Mouse (Mus musculus): ENCODE data around the gene Slc12a9. TPM values are rescaled to one million over a fixed set of nuclear protein-coding genes. Genes with fewer than 3 reads are reported as not detected.
A peak's percentile ranks its signal among the peaks of the same experiment; 100 is the strongest.

Slc12a9 gene
- total and polyA plus RNA-seq, 2 experiments, result 4.7 to 20.3 TPM

GRCm38 (mm10) chr5:137295712-137296111 lies 37.7 kb downstream of the Slc12a9 start:
- H3K79me2 ChIP-seq (ENCODE audit: control insufficient read depth, insufficient read depth, low read length), result 0 out of 2 replicates have a peak, but pooled peaks cover 3% of the 10 kb centered on the region
- no peak overlapping the region for H3K9ac ChIP-seq (ENCODE audit: low read depth, low read length)
- H3K27me3 ChIP-seq (ENCODE audit: control insufficient read depth, insufficient read depth, low read length), result no peaks in the 10 kb centered on the region
- peaks cover 33% of the 10 kb centered on the region for H3K36me3 ChIP-seq (ENCODE audit: control insufficient read depth, insufficient read depth, low read length)
- 93% methylated on average over 15 of the region's 15 CpGs for WGBS
- DNase-seq (ENCODE audit: extremely low read depth, low read depth, low spot score), result no peak
- peaks cover 4% of the 10 kb centered on the region; the same call in 1 of the 2 replicates for H3K4me1 ChIP-seq (ENCODE audit: control insufficient read depth, insufficient read depth, low read length)
- H3K4me3 ChIP-seq (ENCODE audit: insufficient read depth, low read depth, low read length), result no peak overlapping the region
- no peak for TF ChIP-seq POLR2A (IDR thresholded peaks at IDR 0.05; ENCODE audit: extremely low read depth, insufficient read depth, low read length)
- no peak for TF ChIP-seq CTCF (IDR thresholded peaks at IDR 0.05; ENCODE audit: low read depth, low read length)
- H3K27ac ChIP-seq (replicated peaks; ENCODE audit: insufficient read depth, low read depth, low read length), result no peak overlapping the region

- H3K36me3 ChIP-seq (ENCODE audit: control insufficient read depth, insufficient read depth, low read length), result peaks cover 30% of the 10 kb centered on the region
- DNase-seq (ENCODE audit: extremely low read depth, low read depth, low spot score), result no peak
- H3K9ac ChIP-seq (ENCODE audit: low read depth, low read length), result no peak overlapping the region
- H3K4me1 ChIP-seq (ENCODE audit: control insufficient read depth, insufficient read depth, low read length), result peaks cover 4% of the 10 kb centered on the region; the same call in 1 of the 2 replicates
- H3K4me3 ChIP-seq (ENCODE audit: insufficient read depth, low read depth, low read length), result no peak overlapping the region
- 0 out of 2 replicates have a peak, but pooled peaks cover 2% of the 10 kb centered on the region for H3K79me2 ChIP-seq (ENCODE audit: control insufficient read depth, insufficient read depth, low read length)
- no peaks in the 10 kb centered on the region for H3K27me3 ChIP-seq (ENCODE audit: control insufficient read depth, insufficient read depth, low read length)
- H3K27ac ChIP-seq (replicated peaks; ENCODE audit: insufficient read depth, low read depth, low read length), result no peak overlapping the region
- TF ChIP-seq CTCF (IDR thresholded peaks at IDR 0.05; ENCODE audit: low read depth, low read length), result no peak
- no peak for TF ChIP-seq POLR2A (IDR thresholded peaks at IDR 0.05; ENCODE audit: extremely low read depth, insufficient read depth, low read length)
- WGBS, result 77% methylated on average over 9 of the region's 9 CpGs
Observed at GRCm38 (mm10) chr5:137295296-137295695, 38.1 kb downstream of the Slc12a9 start.

GRCm38 (mm10) chr5:137294744-137295093 lies 38.7 kb downstream of the Slc12a9 start:
- Histone ChIP-seq H3K27me3 (ENCODE audit: control insufficient read depth, insufficient read depth, low read length) (no peaks in the 10 kb centered on the region), H3K9ac (ENCODE audit: low read depth, low read length) (peak overlapping the region; percentile 70), H3K27ac (replicated peaks; ENCODE audit: insufficient read depth, low read depth, low read length) (peak overlapping the region; percentile 32), H3K4me3 (ENCODE audit: insufficient read depth, low read depth, low read length) (peak overlapping the region; percentile 65), H3K4me1 (ENCODE audit: control insufficient read depth, insufficient read depth, low read length) (peaks cover 4% of the 10 kb centered on the region; the same call in 1 of the 2 replicates), H3K36me3 (ENCODE audit: control insufficient read depth, insufficient read depth, low read length) (peaks cover 25% of the 10 kb centered on the region), H3K79me2 (ENCODE audit: control insufficient read depth, insufficient read depth, low read length) (no peaks in the 10 kb centered on the region)
- 9% methylated on average over 18 of the region's 18 CpGs for WGBS
- DNase-seq (ENCODE audit: extremely low read depth, low read depth, low spot score), result no peak
- TF ChIP-seq CTCF (IDR thresholded peaks at IDR 0.05; ENCODE audit: low read depth, low read length), result no peak
- no peak for TF ChIP-seq POLR2A (IDR thresholded peaks at IDR 0.05; ENCODE audit: extremely low read depth, insufficient read depth, low read length)

GRCm38 (mm10) chr5:137293839-137294743 lies 39.3 kb downstream of the Slc12a9 start, which contains the start of gene Ufsp1:
Gene Ufsp1, plus strand, starts transcription at chr5:137294629.
- H3K27me3 ChIP-seq (ENCODE audit: control insufficient read depth, insufficient read depth, low read length), result no peaks in the 10 kb centered on the region
- H3K4me3 ChIP-seq (ENCODE audit: insufficient read depth, low read depth, low read length), result peak within 1 kb of the TSS; percentile 65
- H3K36me3 ChIP-seq (ENCODE audit: control insufficient read depth, insufficient read depth, low read length), result peaks cover 19% of the 10 kb centered on the region
- H3K9ac ChIP-seq (ENCODE audit: low read depth, low read length), result peak within 1 kb of the TSS; percentile 79
- WGBS, result under 1% methylated on average over 52 of the region's 52 CpGs
- H3K4me1 ChIP-seq (ENCODE audit: control insufficient read depth, insufficient read depth, low read length), result peaks cover 4% of the 10 kb centered on the region; the same call in 1 of the 2 replicates
- peak; percentile 84 for TF ChIP-seq POLR2A (IDR thresholded peaks at IDR 0.05; ENCODE audit: extremely low read depth, insufficient read depth, low read length)
- no peak for TF ChIP-seq CTCF (IDR thresholded peaks at IDR 0.05; ENCODE audit: low read depth, low read length)
- peak; percentile 88 for DNase-seq (ENCODE audit: extremely low read depth, low read depth, low spot score)
- no peaks in the 10 kb centered on the region for H3K79me2 ChIP-seq (ENCODE audit: control insufficient read depth, insufficient read depth, low read length)
- peak within 1 kb of the TSS; percentile 88 for H3K27ac ChIP-seq (replicated peaks; ENCODE audit: insufficient read depth, low read depth, low read length)

GRCm38 (mm10) chr5:137293282-137293681 lies 40.1 kb downstream of the Slc12a9 start:
- peaks cover 14% of the 10 kb centered on the region; the same call in 1 of the 2 replicates for H3K36me3 ChIP-seq (ENCODE audit: control insufficient read depth, insufficient read depth, low read length)
- 2% methylated on average over 15 of the region's 15 CpGs for WGBS
- peak; percentile 62; the same call in 1 of the 2 replicates for TF ChIP-seq POLR2A (IDR thresholded peaks at IDR 0.05; ENCODE audit: extremely low read depth, insufficient read depth, low read length)
- TF ChIP-seq CTCF (IDR thresholded peaks at IDR 0.05; ENCODE audit: low read depth, low read length), result 0 out of 2 replicates have a peak, but pooled peaks have one; percentile 32
- peak overlapping the region; percentile 53 for H3K4me3 ChIP-seq (ENCODE audit: insufficient read depth, low read depth, low read length)
- peaks cover 3% of the 10 kb centered on the region; the same call in 1 of the 2 replicates for H3K27me3 ChIP-seq (ENCODE audit: control insufficient read depth, insufficient read depth, low read length)
- DNase-seq (ENCODE audit: extremely low read depth, low read depth, low spot score), result peak; percentile 81
- H3K27ac ChIP-seq (replicated peaks; ENCODE audit: insufficient read depth, low read depth, low read length), result peak overlapping the region; percentile 88
- peak overlapping the region; percentile 53 for H3K9ac ChIP-seq (ENCODE audit: low read depth, low read length)
- H3K4me1 ChIP-seq (ENCODE audit: control insufficient read depth, insufficient read depth, low read length), result peaks cover 4% of the 10 kb centered on the region; the same call in 1 of the 2 replicates
- no peaks in the 10 kb centered on the region for H3K79me2 ChIP-seq (ENCODE audit: control insufficient read depth, insufficient read depth, low read length)

Measured in liver, adult 2 months (tissue).